In genomic region chr2:59660891-59661805, GRCm38 (mm10) we compare ENCODE assay signal across 12 mouse cellular contexts. TPM values are rescaled to one million over a fixed set of nuclear protein-coding genes. Genes with fewer than 3 reads are reported as not detected.
DNase-seq lines count a peak whose midpoint lies in the region; ATAC-seq lines count a peak whose summit lies in the region.
"Had no signal": no experiment of that assay in that cellular context is flagged by ENCODE, and none has a peak within 500 bp of the region (broad histone marks: within the 10 kb centered on the region; RNA-seq: fewer than 3 reads in every experiment).

No protein-coding gene starts in this region.

- no peak overlapping the region for H3K4me3 ChIP-seq in heart, embryonic 11.5 days (ENCODE audit: low read depth, low read length)
- H3K4me3 ChIP-seq in lung, embryonic 15.5 days: no peak overlapping the region
- H3K4me3 ChIP-seq in forebrain, embryonic 12.5 days (replicated peaks): no peak overlapping the region
- no peak overlapping the region for H3K4me3 ChIP-seq in limb, embryonic 15.5 days

- H3K4me2 ChIP-seq in heart, embryonic 11.5 days: peak overlapping the region; percentile 32
- peak overlapping the region; percentile 13; the same call in 1 of the 2 replicates for H3K4me2 ChIP-seq in lung, embryonic 15.5 days
- H3K4me2 ChIP-seq in forebrain, embryonic 12.5 days: 0 out of 2 replicates have a peak overlapping the region, but pooled peaks have one; percentile 2
- no peak overlapping the region for H3K4me2 ChIP-seq in limb, embryonic 15.5 days

- H3K9ac ChIP-seq in heart, embryonic 11.5 days (ENCODE audit: low read depth, low read length): 0 out of 2 replicates have a peak overlapping the region, but pooled peaks have one; percentile 46
- no peak overlapping the region for H3K9ac ChIP-seq in lung, embryonic 15.5 days
- H3K9ac ChIP-seq in forebrain, embryonic 12.5 days: no peak overlapping the region
- H3K9ac ChIP-seq in limb, embryonic 15.5 days: no peak overlapping the region

- no peak for ATAC-seq in heart, embryonic 11.5 days (replicated peaks; ENCODE audit: insufficient number of reproducible peaks, low FRiP score, low TSS enrichment)
- ATAC-seq in lung, embryonic 15.5 days (ENCODE audit: borderline replicate concordance, extremely low read depth, low FRiP score, low TSS enrichment): peak; percentile 12; the same call in 1 of the 2 replicates
- ATAC-seq in forebrain, embryonic 12.5 days (ENCODE audit: low FRiP score): no peak
- no peak for ATAC-seq in limb, embryonic 15.5 days (ENCODE audit: insufficient number of reproducible peaks, low FRiP score, low TSS enrichment, low read depth)

- H3K4me1 ChIP-seq in heart, embryonic 11.5 days (ENCODE audit: control insufficient read depth, insufficient read depth, low read length): peaks cover 57% of the 10 kb centered on the region
- H3K4me1 ChIP-seq in lung, embryonic 15.5 days: peaks cover 46% of the 10 kb centered on the region
- peaks cover 23% of the 10 kb centered on the region for H3K4me1 ChIP-seq in forebrain, embryonic 12.5 days
- peaks cover 21% of the 10 kb centered on the region for H3K4me1 ChIP-seq in limb, embryonic 15.5 days

- H3K9me3 ChIP-seq in heart, embryonic 11.5 days (replicated peaks; ENCODE audit: control insufficient read depth, low read length): no peaks in the 10 kb centered on the region
- no peaks in the 10 kb centered on the region for H3K9me3 ChIP-seq in lung, embryonic 15.5 days
- no peaks in the 10 kb centered on the region for H3K9me3 ChIP-seq in forebrain, embryonic 12.5 days
- H3K9me3 ChIP-seq in limb, embryonic 15.5 days: no peaks in the 10 kb centered on the region

- no peaks in the 10 kb centered on the region; the same call in 1 of the 2 replicates for H3K36me3 ChIP-seq in heart, embryonic 11.5 days (ENCODE audit: control insufficient read depth, insufficient read depth, low read length)
- no peaks in the 10 kb centered on the region for H3K36me3 ChIP-seq in lung, embryonic 15.5 days
- no peaks in the 10 kb centered on the region for H3K36me3 ChIP-seq in forebrain, embryonic 12.5 days (replicated peaks)
- no peaks in the 10 kb centered on the region for H3K36me3 ChIP-seq in limb, embryonic 15.5 days

- peak overlapping the region; percentile 66 for H3K27ac ChIP-seq in heart, embryonic 11.5 days (ENCODE audit: low read depth, low read length)
- H3K27ac ChIP-seq in lung, embryonic 15.5 days: peak overlapping the region; percentile 38
- peak overlapping the region; percentile 31; the same call in 1 of the 2 replicates for H3K27ac ChIP-seq in forebrain, embryonic 12.5 days
- H3K27ac ChIP-seq in limb, embryonic 15.5 days: peak overlapping the region; percentile 57; the same call in 1 of the 2 replicates

- no peaks in the 10 kb centered on the region for H3K27me3 ChIP-seq in heart, embryonic 11.5 days (ENCODE audit: control insufficient read depth, insufficient read depth, low read length)
- no peaks in the 10 kb centered on the region for H3K27me3 ChIP-seq in lung, embryonic 15.5 days
- no peaks in the 10 kb centered on the region for H3K27me3 ChIP-seq in forebrain, embryonic 12.5 days
- no peaks in the 10 kb centered on the region for H3K27me3 ChIP-seq in limb, embryonic 15.5 days

- no peak for DNase-seq in heart, adult 18-20 months
- no peak for DNase-seq in lung, postnatal 4 days
- no peak for DNase-seq in cerebellum, postnatal 25 days
- no peak for DNase-seq in B cell, adult 2 months
- DNase-seq: embryo, embryonic 11 days; gastrocnemius, postnatal 14 days; spleen, adult 18-20 months; thymus, postnatal 4 days had no signal

- WGBS in heart, embryonic 11.5 days (ENCODE audit: insufficient replicate concordance): 49% methylated on average over 16 of the region's 16 CpGs
- 39% methylated on average over 16 of the region's 16 CpGs for WGBS in lung, embryonic 15.5 days
- 44% methylated on average over 16 of the region's 16 CpGs for WGBS in forebrain, embryonic 12.5 days
- WGBS in limb, embryonic 15.5 days: 29% methylated on average over 16 of the region's 16 CpGs

RNA-seq across cellular contexts. Expression of gene Tanc1, which starts 49.3 kb away (rescaled TPM):
- polyA plus RNA-seq in heart, embryonic 11.5 days (2014; fragmentation: Nextera tagmentation; extraction: Ambion mirVana): 26.0 and 30.6 TPM in 2 replicates
- 10 to 100 TPM; 31.5 to 34.4 TPM for total RNA-seq in heart, adult 18-20 months (2021)
- 30.0 and 33.9 TPM in 2 replicates for polyA plus RNA-seq in lung, embryonic 15.5 days (2015; fragmentation: Nextera tagmentation; extraction: Ambion mirVana)
- polyA plus RNA-seq in forebrain, embryonic 12.5 days (2016; fragmentation: Nextera tagmentation; extraction: Ambion mirVana): 20.0 and 23.6 TPM in 2 replicates
- polyA plus RNA-seq in limb, embryonic 15.5 days (2015; fragmentation: Nextera tagmentation; extraction: Ambion mirVana): 46.3 and 50.6 TPM in 2 replicates
